Mouse (Mus musculus): ENCODE results near the gene Tkt. TPM values are rescaled to one million over a fixed set of nuclear protein-coding genes. Genes with fewer than 3 reads are reported as not detected.

Tkt gene
- polyA plus RNA-seq (2015; fragmentation: Nextera tagmentation; extraction: Ambion mirVana), result 275 and 297 TPM in 2 replicates

DNA sequence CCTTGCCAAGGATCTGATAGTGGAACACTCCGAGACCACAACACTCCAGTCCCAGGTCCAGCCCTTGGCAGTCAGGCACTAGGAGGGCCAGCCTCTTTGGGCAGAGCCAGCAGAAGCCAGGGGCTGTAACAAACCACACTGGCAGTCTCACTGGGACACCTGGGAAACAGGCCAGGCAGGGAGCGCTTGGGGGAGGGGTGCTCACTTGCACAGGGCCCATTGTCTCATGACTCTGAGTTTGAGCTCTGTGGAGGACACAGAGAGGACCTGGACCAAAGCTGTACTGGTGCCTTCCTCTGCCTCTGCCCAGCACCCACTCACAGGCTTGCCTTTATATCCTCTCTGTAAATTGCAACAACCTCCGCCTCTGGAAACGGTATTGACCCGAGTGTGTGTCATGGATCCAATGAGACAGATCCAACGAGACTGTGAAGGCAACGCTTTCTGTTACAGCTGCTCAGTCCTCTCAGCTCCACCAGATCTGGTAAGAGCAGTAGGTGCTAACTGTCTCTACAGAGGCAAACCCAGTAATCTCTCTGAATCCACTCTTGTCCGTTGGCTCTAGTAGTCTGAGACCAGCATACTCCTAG, at the start of gene Tkt:
Tkt (plus strand) TSS at position 229 of the 590 bp plus-strand sequence.
- Histone ChIP-seq H3K4me3 (replicated peaks) (peak within 1 kb of the TSS; percentile 65), H3K36me3 (0 out of 2 replicates have a peak, but pooled peaks cover 4% of the 10 kb centered on the region), H3K4me1 (peaks cover 35% of the 10 kb centered on the region), H3K4me2 (peak within 1 kb of the TSS; percentile 86), H3K27me3 (no peaks in the 10 kb centered on the region), H3K9ac (peak within 1 kb of the TSS; percentile 68), H3K27ac (peak within 1 kb of the TSS; percentile 89), H3K9me3 (replicated peaks) (no peaks in the 10 kb centered on the region)
- WGBS, result 28% methylated on average over 8 of the region's 8 CpGs
- ATAC-seq (replicated peaks; ENCODE audit: low FRiP score), result peak; percentile 12

DNA sequence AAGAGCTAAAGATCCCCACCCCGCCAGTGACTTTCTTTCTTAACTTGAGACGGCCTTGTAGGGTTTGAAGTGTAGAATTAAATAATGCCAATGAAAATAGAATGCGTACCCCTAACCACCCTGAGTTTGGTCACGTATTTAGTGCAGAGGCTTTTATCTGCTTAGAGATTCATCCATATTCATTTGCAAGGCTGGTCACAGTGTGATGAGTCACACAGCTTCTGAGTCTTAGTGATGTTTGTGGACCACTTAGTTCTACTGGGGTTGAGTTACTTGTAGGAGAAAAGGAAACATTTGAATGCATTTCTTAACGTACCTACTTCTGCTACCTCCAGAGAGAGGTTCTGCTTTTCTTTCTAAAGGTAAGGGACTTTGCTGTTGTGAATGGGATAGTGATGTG, 43.2 kb upstream of the Tkt start:
- no peak for ATAC-seq (replicated peaks; ENCODE audit: low FRiP score)
- no peaks in the 10 kb centered on the region for H3K9me3 ChIP-seq (replicated peaks)

DNA sequence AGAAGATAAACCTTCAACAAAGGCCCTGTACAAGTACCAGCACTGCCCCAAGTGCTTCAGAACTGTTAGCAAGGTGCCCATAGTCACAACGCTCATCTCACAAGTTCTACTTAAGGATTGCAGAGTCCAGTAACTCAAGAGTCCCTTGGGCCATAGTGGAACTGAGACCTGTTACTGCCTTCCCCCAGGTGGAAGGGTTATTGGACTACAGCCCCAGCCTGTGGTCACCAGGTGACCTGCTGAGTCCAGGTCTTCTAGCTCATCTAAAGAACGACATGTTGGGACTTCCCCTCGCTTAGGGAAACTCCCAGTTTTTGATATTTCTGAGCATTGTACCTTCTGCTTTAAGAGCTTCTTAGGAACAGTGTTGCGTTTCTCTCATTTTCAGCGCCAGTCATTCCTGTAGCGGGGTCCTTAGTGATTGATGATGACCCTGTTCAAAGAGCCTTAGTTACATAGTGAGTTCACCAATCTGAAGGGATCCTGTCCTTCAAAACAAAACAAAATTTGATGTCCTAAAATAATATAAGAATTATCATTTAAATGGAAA, 37.9 kb upstream of the Tkt start:
- Histone ChIP-seq H3K36me3 (peaks cover 88% of the 10 kb centered on the region), H3K27me3 (no peaks in the 10 kb centered on the region), H3K27ac (no peak overlapping the region), H3K4me2 (no peak overlapping the region), H3K4me3 (replicated peaks) (no peak overlapping the region), H3K9ac (no peak overlapping the region), H3K4me1 (no peaks in the 10 kb centered on the region), H3K9me3 (replicated peaks) (no peaks in the 10 kb centered on the region)
- ATAC-seq (replicated peaks; ENCODE audit: low FRiP score), result no peak
- WGBS, result 96% methylated on average over 6 of the region's 6 CpGs

More for the DNA sequence above, 43.2 kb upstream of the Tkt start:
- peaks cover 83% of the 10 kb centered on the region for H3K36me3 ChIP-seq
- no peak overlapping the region for H3K9ac ChIP-seq
- no peak overlapping the region for H3K4me2 ChIP-seq
- H3K4me1 ChIP-seq, result no peaks in the 10 kb centered on the region
- H3K4me3 ChIP-seq (replicated peaks), result no peak overlapping the region
- 90% methylated on average over 5 of the region's 5 CpGs for WGBS
- no peaks in the 10 kb centered on the region for H3K27me3 ChIP-seq
- H3K27ac ChIP-seq, result no peak overlapping the region

DNA sequence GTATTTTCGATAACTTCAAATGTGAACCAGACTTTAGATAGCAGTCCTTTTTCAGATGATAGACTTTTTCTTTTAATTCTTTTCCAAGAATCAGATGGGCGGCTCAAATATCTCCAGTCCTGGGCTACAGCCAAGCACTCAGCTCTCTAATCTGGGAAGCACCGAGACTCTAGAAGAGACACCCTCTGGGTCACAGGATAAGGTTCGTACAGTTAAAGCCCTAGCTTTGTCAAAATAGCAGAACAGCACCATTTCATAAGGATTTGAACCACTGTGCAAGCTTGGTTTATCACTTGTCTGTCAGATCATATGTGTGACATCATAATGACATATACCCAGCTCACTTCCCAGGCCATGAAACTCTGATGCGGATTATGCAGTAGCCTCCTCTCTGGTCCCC, 35.3 kb upstream of the Tkt start:
- no peak overlapping the region for H3K27ac ChIP-seq
- no peak overlapping the region for H3K4me2 ChIP-seq
- no peaks in the 10 kb centered on the region for H3K4me1 ChIP-seq
- peaks cover 79% of the 10 kb centered on the region for H3K36me3 ChIP-seq
- H3K27me3 ChIP-seq, result no peaks in the 10 kb centered on the region
- H3K4me3 ChIP-seq (replicated peaks), result no peak overlapping the region
- no peak overlapping the region for H3K9ac ChIP-seq
- WGBS, result 86% methylated on average over 5 of the region's 5 CpGs
- H3K9me3 ChIP-seq (replicated peaks), result no peaks in the 10 kb centered on the region
- ATAC-seq (replicated peaks; ENCODE audit: low FRiP score), result no peak

DNA sequence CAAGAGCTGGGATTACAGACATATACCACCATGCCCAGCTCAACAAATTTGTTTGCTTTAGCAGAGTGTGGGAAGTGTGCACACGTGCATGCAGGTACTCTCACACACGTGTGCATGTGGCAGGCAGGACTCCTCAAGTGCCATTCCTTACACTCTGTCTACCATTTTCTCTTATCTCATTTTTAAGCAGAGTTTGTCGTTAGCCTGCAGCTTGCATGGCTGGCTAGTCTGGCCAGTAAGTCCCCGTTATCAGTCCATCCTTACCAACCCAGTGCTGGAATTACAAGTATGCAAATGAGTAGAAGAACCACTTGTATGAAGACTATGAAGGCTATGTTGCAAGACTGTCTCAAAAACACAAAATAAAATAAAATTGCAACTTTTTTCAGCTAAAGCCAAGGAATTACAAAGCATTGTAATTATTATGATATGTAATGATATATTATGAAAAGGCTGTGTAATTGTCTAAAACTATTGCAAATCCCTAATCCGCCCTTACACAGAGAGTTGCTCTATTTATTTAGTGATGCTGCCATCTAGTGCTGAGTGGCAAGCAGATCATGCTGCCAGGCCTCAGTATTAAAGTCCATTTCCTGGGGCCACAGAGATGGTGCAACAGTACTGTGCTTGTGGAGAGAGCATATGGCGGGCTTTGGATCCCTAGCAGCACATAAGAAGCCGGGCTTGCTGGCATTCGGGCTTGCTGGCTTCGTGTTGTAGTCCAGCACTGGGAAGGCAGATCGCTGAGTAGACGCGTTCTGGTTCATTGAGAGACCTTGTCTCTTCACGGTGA, 32.0 kb upstream of the Tkt start:
- peaks cover 84% of the 10 kb centered on the region for H3K36me3 ChIP-seq
- no peaks in the 10 kb centered on the region for H3K4me1 ChIP-seq
- no peak overlapping the region for H3K9ac ChIP-seq
- H3K27me3 ChIP-seq, result no peaks in the 10 kb centered on the region
- no peak overlapping the region for H3K27ac ChIP-seq
- ATAC-seq (replicated peaks; ENCODE audit: low FRiP score), result no peak
- H3K9me3 ChIP-seq (replicated peaks), result no peaks in the 10 kb centered on the region
- no peak overlapping the region for H3K4me2 ChIP-seq
- 88% methylated on average over 13 of the region's 13 CpGs for WGBS
- no peak overlapping the region for H3K4me3 ChIP-seq (replicated peaks)

DNA sequence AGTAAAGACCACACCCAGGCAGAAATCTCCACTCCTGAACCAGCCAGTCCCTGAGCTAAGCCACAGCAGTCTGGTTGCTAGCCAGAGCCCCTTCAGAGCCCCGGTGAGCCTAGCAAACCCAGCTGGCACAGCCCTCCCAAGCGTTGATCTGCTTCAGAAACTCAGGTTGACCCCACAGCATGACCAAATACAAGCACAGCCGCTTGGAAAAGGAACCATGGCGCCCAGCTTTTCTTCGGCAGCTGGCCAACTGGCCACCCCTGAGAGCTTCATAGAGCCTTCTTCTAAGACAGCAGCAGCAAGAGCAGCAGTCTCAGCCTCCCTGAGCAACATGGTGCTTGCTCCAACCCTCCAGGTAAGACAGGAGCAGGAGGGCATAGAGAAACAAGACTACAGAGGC, 28.8 kb upstream of the Tkt start:
- no peak overlapping the region for H3K9ac ChIP-seq
- no peaks in the 10 kb centered on the region for H3K9me3 ChIP-seq (replicated peaks)
- no peaks in the 10 kb centered on the region for H3K4me1 ChIP-seq
- peaks cover 86% of the 10 kb centered on the region for H3K36me3 ChIP-seq
- no peaks in the 10 kb centered on the region for H3K27me3 ChIP-seq
- no peak overlapping the region for H3K4me3 ChIP-seq (replicated peaks)
- no peak for ATAC-seq (replicated peaks; ENCODE audit: low FRiP score)
- 92% methylated on average over 5 of the region's 5 CpGs for WGBS
- H3K4me2 ChIP-seq, result no peak overlapping the region
- no peak overlapping the region for H3K27ac ChIP-seq

DNA sequence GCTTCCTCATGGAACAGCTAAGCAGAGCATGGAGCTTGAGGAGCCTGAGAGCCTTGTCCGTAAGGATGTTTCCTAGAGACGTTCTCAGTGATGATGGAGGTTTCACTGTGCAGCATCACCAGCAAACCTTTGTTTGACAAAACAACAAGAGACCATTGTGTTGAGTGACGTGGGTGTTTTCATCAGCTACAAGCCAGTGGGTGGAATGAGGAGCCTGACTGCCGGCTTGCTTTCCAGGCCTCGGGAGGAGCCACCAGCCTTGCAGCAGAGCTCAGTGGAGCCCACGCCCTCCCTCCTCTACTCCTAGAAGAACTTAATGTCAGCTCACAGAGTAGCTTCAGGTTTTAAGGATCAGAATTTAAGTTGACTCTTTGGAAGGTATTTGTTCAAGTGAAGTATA, 24.8 kb upstream of the Tkt start:
- H3K4me1 ChIP-seq, result no peaks in the 10 kb centered on the region
- no peak overlapping the region for H3K27ac ChIP-seq
- H3K36me3 ChIP-seq, result peaks cover 98% of the 10 kb centered on the region
- H3K9ac ChIP-seq, result no peak overlapping the region
- H3K4me2 ChIP-seq, result no peak overlapping the region
- H3K27me3 ChIP-seq, result no peaks in the 10 kb centered on the region
- H3K4me3 ChIP-seq (replicated peaks), result no peak overlapping the region
- H3K9me3 ChIP-seq (replicated peaks), result no peaks in the 10 kb centered on the region
- no peak for ATAC-seq (replicated peaks; ENCODE audit: low FRiP score)
- 85% methylated on average over 6 of the region's 6 CpGs for WGBS

DNA sequence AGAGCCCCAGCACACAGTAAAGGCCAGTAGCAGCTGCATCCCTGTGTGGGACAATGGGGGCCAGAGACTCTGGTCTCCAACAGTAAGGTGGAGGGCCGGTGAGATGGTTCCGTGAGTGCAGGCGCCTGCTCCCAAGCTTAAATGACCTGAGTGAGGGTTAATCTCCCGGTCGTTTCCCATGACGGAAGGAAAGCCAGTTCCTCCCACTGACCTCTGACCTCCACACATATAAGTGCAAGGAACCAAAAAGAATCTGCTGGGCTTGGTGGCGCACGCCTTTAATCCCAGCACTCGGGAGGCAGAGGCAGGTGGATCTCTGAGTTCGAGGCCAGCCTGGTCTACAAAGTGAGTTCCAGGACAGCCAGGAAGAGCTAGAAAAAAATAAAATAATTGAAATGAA, 19.8 kb upstream of the Tkt start:
- ATAC-seq (replicated peaks; ENCODE audit: low FRiP score), result no peak
- Histone ChIP-seq H3K27ac (no peak overlapping the region), H3K4me1 (peaks cover 11% of the 10 kb centered on the region), H3K9me3 (replicated peaks) (no peaks in the 10 kb centered on the region), H3K9ac (no peak overlapping the region), H3K36me3 (peaks cover 50% of the 10 kb centered on the region), H3K4me3 (replicated peaks) (no peak overlapping the region), H3K4me2 (no peak overlapping the region), H3K27me3 (no peaks in the 10 kb centered on the region)
- WGBS, result 74% methylated on average over 10 of the region's 10 CpGs

DNA sequence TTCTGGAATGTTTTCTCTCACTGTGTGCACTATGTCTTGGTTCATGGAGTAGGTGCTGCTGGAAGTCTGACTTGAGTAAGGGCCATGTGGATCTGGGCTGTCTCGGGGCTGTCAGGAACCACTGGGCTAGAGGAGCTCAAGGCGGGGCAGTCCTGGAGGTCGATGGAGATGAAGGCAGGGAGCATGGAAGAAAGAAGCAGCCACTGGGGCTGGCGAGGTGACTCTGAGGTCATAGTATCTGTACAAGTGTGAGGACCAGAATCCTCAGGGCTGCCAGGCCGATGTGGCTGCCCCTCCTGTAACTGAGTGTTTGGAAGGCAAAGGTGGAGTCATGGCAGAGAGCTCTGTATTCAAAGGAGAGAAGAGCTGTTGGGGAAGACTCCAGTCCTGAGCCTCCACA, 19.2 kb upstream of the Tkt start:
- H3K9ac ChIP-seq, result no peak overlapping the region
- H3K27ac ChIP-seq, result no peak overlapping the region
- peaks cover 44% of the 10 kb centered on the region for H3K36me3 ChIP-seq
- H3K4me3 ChIP-seq (replicated peaks), result no peak overlapping the region
- 84% methylated on average over 5 of the region's 5 CpGs for WGBS
- peaks cover 11% of the 10 kb centered on the region for H3K4me1 ChIP-seq
- H3K9me3 ChIP-seq (replicated peaks), result no peaks in the 10 kb centered on the region
- no peak overlapping the region for H3K4me2 ChIP-seq
- H3K27me3 ChIP-seq, result no peaks in the 10 kb centered on the region
- ATAC-seq (replicated peaks; ENCODE audit: low FRiP score), result no peak

DNA sequence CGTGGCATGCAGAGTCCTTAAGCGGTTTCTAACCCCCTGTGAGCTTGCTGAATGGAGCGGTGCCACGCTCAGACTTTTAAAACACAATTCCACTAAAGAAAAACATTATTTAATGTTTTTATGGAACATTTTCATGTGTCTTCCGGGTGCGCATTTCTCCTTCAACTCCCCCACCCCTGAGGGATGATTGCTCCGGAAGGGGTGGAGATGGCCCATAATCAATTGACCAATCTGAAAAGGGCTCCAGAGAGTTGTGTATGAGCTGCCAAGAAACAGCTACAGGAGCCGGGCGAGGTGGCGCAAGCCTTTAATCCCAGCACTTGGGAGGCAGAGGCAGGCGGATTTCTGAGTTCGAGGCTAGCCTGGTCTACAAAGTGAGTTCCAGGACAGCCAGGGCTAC, 18.7 kb upstream of the Tkt start:
- ATAC-seq (replicated peaks; ENCODE audit: low FRiP score), result no peak
- no peak overlapping the region for H3K4me2 ChIP-seq
- H3K4me1 ChIP-seq, result peaks cover 11% of the 10 kb centered on the region
- H3K4me3 ChIP-seq (replicated peaks), result no peak overlapping the region
- WGBS, result 94% methylated on average over 12 of the region's 12 CpGs
- H3K27ac ChIP-seq, result no peak overlapping the region
- peaks cover 40% of the 10 kb centered on the region for H3K36me3 ChIP-seq
- H3K9ac ChIP-seq, result no peak overlapping the region
- H3K27me3 ChIP-seq, result no peaks in the 10 kb centered on the region
- no peaks in the 10 kb centered on the region for H3K9me3 ChIP-seq (replicated peaks)

DNA sequence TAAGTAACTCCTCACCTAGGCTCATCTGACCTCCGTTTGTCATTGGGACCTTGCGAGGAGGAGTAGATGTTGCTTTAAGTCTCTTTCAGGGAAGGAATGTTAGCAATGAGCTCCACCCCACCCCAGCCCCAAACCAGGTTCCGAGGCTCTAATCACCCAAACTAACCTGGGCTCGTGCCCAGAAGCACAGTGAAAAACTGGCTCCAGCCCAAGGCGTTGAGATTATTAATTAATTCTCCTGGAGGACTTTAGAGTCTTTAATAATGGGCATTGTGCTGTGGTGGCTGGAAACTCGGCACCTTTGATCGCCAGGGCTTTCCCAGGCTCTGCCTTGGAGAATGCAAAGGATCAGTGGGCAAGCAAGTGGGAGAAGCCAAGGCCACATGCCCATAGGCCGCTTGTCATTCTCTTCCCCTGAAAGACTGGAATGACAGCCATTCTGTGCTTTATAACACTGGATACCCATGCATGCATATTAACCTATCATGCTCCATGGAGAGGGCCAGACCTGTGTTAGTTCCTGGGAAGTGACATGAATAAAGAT, 17.4 kb upstream of the Tkt start:
- Histone ChIP-seq H3K4me3 (replicated peaks) (no peak overlapping the region), H3K4me1 (peaks cover 11% of the 10 kb centered on the region), H3K27ac (peak overlapping the region; percentile 82), H3K9ac (no peak overlapping the region), H3K27me3 (no peaks in the 10 kb centered on the region), H3K9me3 (replicated peaks) (no peaks in the 10 kb centered on the region), H3K36me3 (peaks cover 27% of the 10 kb centered on the region), H3K4me2 (peak overlapping the region; percentile 9; the same call in 1 of the 2 replicates)
- peak; percentile 70 for ATAC-seq (replicated peaks; ENCODE audit: low FRiP score)
- WGBS, result 46% methylated on average over 8 of the region's 8 CpGs

DNA sequence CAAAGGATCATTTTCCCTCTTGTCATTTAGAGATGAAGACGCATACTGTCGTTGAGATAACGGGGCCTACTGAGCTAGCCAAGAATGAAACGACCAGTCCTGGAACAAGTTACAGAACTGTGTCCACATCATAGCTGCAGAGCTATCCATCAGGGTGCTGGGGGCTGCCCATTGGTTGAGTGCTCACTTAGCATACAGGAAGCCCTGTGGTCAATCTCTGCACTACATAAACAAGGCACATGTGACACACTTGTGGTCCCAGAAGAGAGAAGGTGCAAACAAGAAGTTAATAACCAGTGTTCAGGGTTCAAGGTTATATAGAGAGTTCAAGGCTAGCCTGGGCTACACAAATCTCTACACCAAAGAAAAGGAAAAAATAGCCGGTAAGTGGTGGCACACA, 16.7 kb upstream of the Tkt start:
- Histone ChIP-seq H3K27me3 (no peaks in the 10 kb centered on the region), H3K9me3 (replicated peaks) (no peaks in the 10 kb centered on the region), H3K27ac (peak overlapping the region; percentile 66), H3K4me1 (peaks cover 11% of the 10 kb centered on the region), H3K4me3 (replicated peaks) (no peak overlapping the region), H3K36me3 (peaks cover 20% of the 10 kb centered on the region), H3K4me2 (no peak overlapping the region), H3K9ac (no peak overlapping the region)
- WGBS, result 79% methylated on average over 5 of the region's 5 CpGs
- no peak for ATAC-seq (replicated peaks; ENCODE audit: low FRiP score)
